Mouse (Mus musculus): Measurements from ENCODE around the gene Rufy3. TPM values are rescaled to one million over a fixed set of nuclear protein-coding genes. Genes with fewer than 3 reads are reported as not detected.
"Not testable (repeated sequence)": the region's sequence is repeated elsewhere in the genome, so short reads cannot be mapped to it uniquely, and the experiment has no call there.

Rufy3 gene
- 10 to 100 TPM; 21.1 to 26.7 TPM for total RNA-seq (2021)
- long read RNA-seq, experiment 1, full-length matches to known transcripts, result 22 of 31 reads
- long read RNA-seq, experiment 1, partial matches to known transcripts, result 2 of 31 reads
- long read RNA-seq, experiment 1, other reads (novel, unspliced or antisense), result 7 of 31 reads
- long read RNA-seq, experiment 2, full-length matches to known transcripts, result 82 of 110 reads
- long read RNA-seq, experiment 2, partial matches to known transcripts, result 12 of 110 reads
- long read RNA-seq, experiment 2, other reads (novel, unspliced or antisense), result 16 of 110 reads

GRCm38 (mm10) chr5:88564501-88565147 lies at the start of gene Rufy3:
Gene Rufy3 (plus strand): TSS chr5:88565040.
- peak; percentile 92 to 94 for DNase-seq (ENCODE audit: low spot score in 2 of 2)

GRCm38 (mm10) chr5:88519232-88519631 lies 45.6 kb upstream of the Rufy3 start:
- no peak for DNase-seq (ENCODE audit: low spot score in 2 of 2)

GRCm38 (mm10) chr5:88527657-88528056 lies 37.2 kb upstream of the Rufy3 start, which contains the start of gene Jchain:
Gene Jchain (minus strand): TSS chr5:88527891.
- no peak for DNase-seq (ENCODE audit: low spot score in 2 of 2)

- no peak for DNase-seq (ENCODE audit: low spot score in 2 of 2)
These were observed 33.9 kb upstream of the Rufy3 start for GRCm38 (mm10) chr5:88530908-88531307.

GRCm38 (mm10) chr5:88534697-88535096 lies 30.1 kb upstream of the Rufy3 start:
- no peak for DNase-seq (ENCODE audit: low spot score in 2 of 2)

GRCm38 (mm10) chr5:88540845-88541244 lies 24.0 kb upstream of the Rufy3 start:
- DNase-seq (ENCODE audit: low spot score in 2 of 2), result no peak

GRCm38 (mm10) chr5:88542651-88543282 lies 22.1 kb upstream of the Rufy3 start:
- DNase-seq (ENCODE audit: low spot score in 2 of 2), result peak in 1 of 2 experiments; percentile 30

- DNase-seq (ENCODE audit: low spot score in 2 of 2), result not testable (repeated sequence)
These were observed 20.4 kb upstream of the Rufy3 start for GRCm38 (mm10) chr5:88544411-88544810.

GRCm38 (mm10) chr5:88545536-88545935 lies 19.3 kb upstream of the Rufy3 start:
- DNase-seq (ENCODE audit: low spot score in 2 of 2), result no peak

GRCm38 (mm10) chr5:88553271-88554085 lies 11.4 kb upstream of the Rufy3 start:
- DNase-seq (ENCODE audit: low spot score in 2 of 2), result no peak

- DNase-seq (ENCODE audit: low spot score in 2 of 2), result peak; percentile 88 to 89
These were observed 10.6 kb upstream of the Rufy3 start, which contains the start of gene Utp3 for GRCm38 (mm10) chr5:88554086-88554886. Gene Utp3 (plus strand): TSS chr5:88554462.

GRCm38 (mm10) chr5:88558991-88559390 lies 5.8 kb upstream of the Rufy3 start:
- no peak for DNase-seq (ENCODE audit: low spot score in 2 of 2)

GRCm38 (mm10) chr5:88561080-88561814 lies 3.6 kb upstream of the Rufy3 start:
- DNase-seq (ENCODE audit: low spot score in 2 of 2), result no peak

- no peak for DNase-seq (ENCODE audit: low spot score in 2 of 2)
These were observed 1.7 kb upstream of the Rufy3 start for GRCm38 (mm10) chr5:88562863-88563780.

GRCm38 (mm10) chr5:88565148-88566033 lies 551 bp downstream of the Rufy3 start:
- peak; percentile 72 to 79 for DNase-seq (ENCODE audit: low spot score in 2 of 2)

- DNase-seq (ENCODE audit: low spot score in 2 of 2), result no peak
These were observed 1.4 kb downstream of the Rufy3 start for GRCm38 (mm10) chr5:88566034-88566841.

GRCm38 (mm10) chr5:88569541-88569940 lies 4.7 kb downstream of the Rufy3 start:
- DNase-seq (ENCODE audit: low spot score in 2 of 2), result no peak

Measured in adrenal gland, adult 18-20 months (tissue).